Mouse (Mus musculus): ENCODE measurements around the gene Haus4.

DNA sequence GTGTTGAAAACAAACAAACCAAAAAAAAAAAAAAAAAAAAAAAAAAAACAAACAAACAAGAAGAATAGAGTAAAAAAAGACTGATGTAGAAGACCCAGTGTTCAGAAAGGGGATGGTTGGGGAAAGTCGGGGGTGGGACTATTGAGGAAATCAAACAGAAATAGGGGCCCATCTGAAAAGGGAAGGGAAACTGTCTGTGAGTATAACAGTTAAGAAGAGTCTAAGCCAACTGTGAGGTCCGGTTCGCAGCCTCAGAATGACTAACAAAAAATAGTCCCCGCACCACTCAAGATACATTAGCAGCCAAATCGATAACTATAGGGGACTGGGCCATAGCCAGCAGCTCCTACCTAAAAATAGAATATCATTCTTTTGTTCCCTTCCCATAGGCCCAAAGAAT, 61.2 kb downstream of the Haus4 start:
- TF ChIP-seq CTCF (IDR thresholded peaks at IDR 0.05; ENCODE audit: control insufficient read depth, insufficient read depth, insufficient replicate concordance, low read depth, low read length) (no peak), POLR2A (IDR thresholded peaks at IDR 0.05; ENCODE audit: control insufficient read depth, low read depth, low read length) (no peak)
